Comparison of ENCODE assay signal across 8 mouse cellular contexts in genomic region chr19:18888491-18889116, GRCm38 (mm10).
DNase-seq lines count a peak whose midpoint lies in the region; ATAC-seq and TF ChIP-seq lines count a peak whose summit lies in the region.
"Had no signal": no experiment of that assay in that cellular context is flagged by ENCODE, and none has a peak within 500 bp of the region (broad histone marks: within the 10 kb centered on the region; RNA-seq: fewer than 3 reads in every experiment).

No protein-coding gene starts in this region.

- no peak for TF ChIP-seq CTCF in small intestine, adult 2 months (IDR thresholded peaks at IDR 0.05; ENCODE audit: extremely low read depth, insufficient read length, insufficient replicate concordance, low read depth, low read length)

- TF ChIP-seq POLR2A in small intestine, adult 2 months (IDR thresholded peaks at IDR 0.05; ENCODE audit: low read depth, low read length): no peak

- no peaks in the 10 kb centered on the region for H3K27me3 ChIP-seq in hindbrain, embryonic 11.5 days (ENCODE audit: control insufficient read depth, insufficient read depth, low read length)
- H3K27me3 ChIP-seq in small intestine, adult 2 months (ENCODE audit: control insufficient read depth, insufficient read depth, low read length): no peaks in the 10 kb centered on the region

- peak overlapping the region; percentile 2; the same call in 1 of the 2 replicates for H3K27ac ChIP-seq in brown adipose tissue, adult 24 weeks (replicated peaks; ENCODE audit: low read depth, low read length)
- H3K27ac ChIP-seq in hindbrain, embryonic 11.5 days (ENCODE audit: low read depth, low read length): peak overlapping the region; percentile 7; the same call in 1 of the 2 replicates
- H3K27ac ChIP-seq in small intestine, adult 2 months (ENCODE audit: insufficient read depth, low read depth, low read length): 0 out of 2 replicates have a peak overlapping the region, but pooled peaks have one; percentile 34
- H3K27ac ChIP-seq: liver, embryonic 14.5 days had no signal

- ATAC-seq in hindbrain, embryonic 11.5 days (ENCODE audit: low FRiP score): peak; percentile 72
- ATAC-seq in monocyte, adult 5-6 weeks (replicated peaks; ENCODE audit: insufficient number of reproducible peaks, low FRiP score, low TSS enrichment, poor library complexity, severe bottlenecking): no peak

- WGBS in hindbrain, embryonic 11.5 days: 18% methylated on average over 13 of the region's 13 CpGs
- WGBS in small intestine, adult 2 months: 52% methylated on average over 13 of the region's 13 CpGs

- no peaks in the 10 kb centered on the region for H3K4me1 ChIP-seq in brown adipose tissue, adult 24 weeks (ENCODE audit: control insufficient read depth, insufficient read depth, insufficient read length, low read length)
- no peaks in the 10 kb centered on the region for H3K4me1 ChIP-seq in hindbrain, embryonic 11.5 days (replicated peaks; ENCODE audit: control insufficient read depth, insufficient read depth, low read length)
- H3K4me1 ChIP-seq in small intestine, adult 2 months (ENCODE audit: control insufficient read depth, insufficient read depth, insufficient read length, low read length): peaks cover 11% of the 10 kb centered on the region; the same call in 1 of the 2 replicates

- no peaks in the 10 kb centered on the region for H3K9me3 ChIP-seq in hindbrain, embryonic 11.5 days (ENCODE audit: control insufficient read depth, low read length)

- DNase-seq in cerebellum, adult 9-10 months: peak; percentile 27
- DNase-seq in hindbrain, embryonic 11.5 days (ENCODE audit: low spot score): peak; percentile 50
- peak; percentile 41 for DNase-seq in left cerebral cortex, postnatal 4 days
- no peak for DNase-seq in gastrocnemius, postnatal 4 days (ENCODE audit: low spot score in 2 of 2)

- H3K36me3 ChIP-seq in hindbrain, embryonic 11.5 days (ENCODE audit: control insufficient read depth, insufficient read depth, low read length): no peaks in the 10 kb centered on the region
- no peaks in the 10 kb centered on the region for H3K36me3 ChIP-seq in small intestine, adult 2 months (ENCODE audit: control insufficient read depth, insufficient read depth, low read length)

- H3K4me3 ChIP-seq in brown adipose tissue, adult 24 weeks (ENCODE audit: insufficient read depth, low read depth, low read length): peak overlapping the region; percentile 19
- H3K4me3 ChIP-seq in hindbrain, embryonic 11.5 days (ENCODE audit: low read depth, low read length): peak overlapping the region; percentile 23
- H3K4me3 ChIP-seq in small intestine, adult 2 months (ENCODE audit: low read depth, low read length): no peak overlapping the region

- peak overlapping the region; percentile 45 for H3K4me2 ChIP-seq in hindbrain, embryonic 11.5 days (replicated peaks; ENCODE audit: low read depth, low read length)

- peak overlapping the region; percentile 46 for H3K9ac ChIP-seq in hindbrain, embryonic 11.5 days (ENCODE audit: low read depth, low read length)
- H3K9ac ChIP-seq: liver, embryonic 14.5 days had no signal

- intact Hi-C loops in left cerebral cortex, postnatal 4 days (cut with DNase I): no loop called here

Comparison
In these comparisons a context has a peak if more than half of its experiments do, and no peak if none do; other contexts are left out.
1. DNase-seq: peak in cerebellum, adult 9-10 months (single experiment), hindbrain, embryonic 11.5 days (single experiment) and left cerebral cortex, postnatal 4 days (single experiment); none in gastrocnemius, postnatal 4 days (0 of 2).
2. Peak in every context shown above with its lines, with median percentiles within 50 percentile points of each other: H3K27ac ChIP-seq.